Mouse (Mus musculus): ENCODE data around the gene Sowaha.

Sowaha gene

GRCm38 (mm10) chr11:53479783-53480301 is at the start of gene Sowaha, which contains the start of gene Gm9945:
Gene Sowaha (minus strand): TSS chr11:53480274.
Gene Gm9945 (plus strand): TSS chr11:53480166.
- in situ Hi-C loops (cut with MseI, MboI): no loop called here

- in situ Hi-C loops (cut with MseI, MboI): no loop called here
These were observed 49.1 kb upstream of the Sowaha start for GRCm38 (mm10) chr11:53529253-53529557.

- in situ Hi-C loops (cut with MseI, MboI): no loop called here
These were observed 48.6 kb upstream of the Sowaha start for GRCm38 (mm10) chr11:53528397-53529252.

DNA sequence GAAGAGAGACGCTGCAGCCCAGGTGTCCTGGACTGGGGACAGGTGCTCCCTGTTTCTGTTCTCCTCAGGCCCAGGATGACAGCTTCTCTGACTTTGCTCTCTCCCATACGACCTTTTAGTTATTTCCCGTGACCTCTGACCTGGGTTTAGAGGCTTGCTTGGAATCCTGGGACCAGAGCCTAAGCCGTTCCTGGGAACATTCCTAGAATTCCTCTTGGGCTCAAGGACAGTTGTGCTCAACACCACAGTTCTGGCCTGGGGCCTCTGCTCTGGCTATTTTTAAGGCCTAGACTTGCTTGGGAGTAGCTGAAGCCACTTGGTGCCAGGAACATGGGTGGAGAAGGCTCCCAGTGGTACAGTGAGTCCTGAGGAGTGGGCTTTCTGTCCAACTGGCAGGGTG is 45.4 kb upstream of the Sowaha start:
- in situ Hi-C loops (cut with MseI, MboI): no loop called here

DNA sequence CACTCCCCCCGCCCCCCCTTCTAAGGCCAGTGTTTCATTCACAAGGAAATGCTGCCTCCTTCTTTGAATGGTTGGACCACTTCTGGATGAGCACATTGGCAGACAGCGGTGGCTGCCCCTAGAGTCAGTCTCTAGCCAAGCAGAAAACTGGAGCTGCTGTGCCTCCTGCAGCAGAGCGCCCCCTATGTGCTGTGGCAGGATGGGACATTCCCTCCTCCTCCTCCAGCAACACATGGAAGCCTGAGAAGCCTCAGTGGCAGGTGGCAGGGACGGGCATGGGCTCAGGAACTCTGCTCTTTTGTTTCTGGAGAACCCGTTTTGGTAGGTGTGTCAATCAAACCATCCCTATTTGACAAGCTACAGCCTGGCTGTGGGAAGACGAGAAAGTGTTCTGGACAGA is 44.8 kb upstream of the Sowaha start:
- in situ Hi-C loops (cut with MseI, MboI): no loop called here

DNA sequence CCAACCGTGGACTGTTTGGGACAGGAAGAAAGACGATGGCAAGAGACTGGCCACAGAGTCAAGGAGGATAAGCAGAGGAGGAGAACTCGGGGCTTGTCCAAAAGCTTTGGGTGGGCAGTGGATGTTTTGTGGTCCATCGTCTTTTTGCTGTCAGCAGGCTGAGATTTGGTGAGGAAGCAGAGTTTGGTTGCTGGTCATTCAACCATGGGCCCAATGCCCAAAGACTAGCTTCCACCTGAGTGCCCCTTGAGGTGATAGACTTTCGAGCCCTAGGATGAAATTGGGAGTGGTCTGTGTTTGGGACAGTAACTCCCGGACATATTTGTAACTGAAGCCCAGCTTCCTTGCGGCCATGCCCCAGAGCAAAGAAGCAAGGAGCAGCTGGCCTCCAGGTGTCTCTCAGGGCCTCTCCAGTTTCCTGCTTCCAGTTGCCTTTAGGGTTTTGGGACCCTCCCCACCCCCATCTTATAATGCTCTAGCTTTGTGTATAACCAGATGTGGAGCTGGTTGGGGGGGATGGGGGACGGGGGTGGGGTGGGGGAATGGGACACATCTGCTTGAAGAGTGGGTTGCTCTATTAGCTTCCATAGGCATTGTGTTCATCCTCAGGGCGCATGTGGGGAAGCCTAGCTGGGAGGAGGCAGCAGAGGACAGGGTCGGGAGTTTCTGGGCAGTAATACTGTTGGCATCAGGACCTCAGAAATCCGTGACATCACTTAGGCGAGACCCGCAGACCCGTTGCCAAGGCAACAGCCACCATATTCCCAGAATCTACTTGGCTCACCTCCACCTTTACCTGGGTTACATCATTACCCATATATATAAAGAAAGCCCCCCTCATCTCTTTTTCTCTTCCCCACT is 43.7 kb upstream of the Sowaha start:
- in situ Hi-C loops (cut with MseI, MboI): no loop called here

- in situ Hi-C loops (cut with MseI, MboI): no loop called here
These were observed 42.9 kb upstream of the Sowaha start for GRCm38 (mm10) chr11:53522930-53523329.

DNA sequence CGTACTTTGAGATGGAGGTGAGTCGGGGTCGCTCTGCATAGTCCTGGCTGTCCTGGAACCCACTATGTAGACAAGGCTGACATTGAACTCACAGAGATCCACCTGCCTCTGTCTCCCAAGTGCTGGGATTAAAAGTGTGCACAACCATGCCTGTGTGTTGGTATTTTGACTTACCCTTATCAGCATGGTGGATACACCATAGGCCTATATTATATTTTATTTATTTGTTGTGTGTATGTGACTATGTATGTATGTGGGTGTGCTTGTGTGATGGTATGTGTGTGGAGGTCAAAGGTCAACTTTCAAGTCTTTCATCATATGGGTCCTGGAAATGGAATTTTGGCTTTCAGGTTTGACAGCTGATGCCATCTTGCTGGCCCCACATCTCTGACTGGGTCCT is 42.3 kb upstream of the Sowaha start:
- in situ Hi-C loops (cut with MseI, MboI): no loop called here

GRCm38 (mm10) chr11:53521821-53522131 is 41.7 kb upstream of the Sowaha start:
- in situ Hi-C loops (cut with MseI, MboI): no loop called here

DNA sequence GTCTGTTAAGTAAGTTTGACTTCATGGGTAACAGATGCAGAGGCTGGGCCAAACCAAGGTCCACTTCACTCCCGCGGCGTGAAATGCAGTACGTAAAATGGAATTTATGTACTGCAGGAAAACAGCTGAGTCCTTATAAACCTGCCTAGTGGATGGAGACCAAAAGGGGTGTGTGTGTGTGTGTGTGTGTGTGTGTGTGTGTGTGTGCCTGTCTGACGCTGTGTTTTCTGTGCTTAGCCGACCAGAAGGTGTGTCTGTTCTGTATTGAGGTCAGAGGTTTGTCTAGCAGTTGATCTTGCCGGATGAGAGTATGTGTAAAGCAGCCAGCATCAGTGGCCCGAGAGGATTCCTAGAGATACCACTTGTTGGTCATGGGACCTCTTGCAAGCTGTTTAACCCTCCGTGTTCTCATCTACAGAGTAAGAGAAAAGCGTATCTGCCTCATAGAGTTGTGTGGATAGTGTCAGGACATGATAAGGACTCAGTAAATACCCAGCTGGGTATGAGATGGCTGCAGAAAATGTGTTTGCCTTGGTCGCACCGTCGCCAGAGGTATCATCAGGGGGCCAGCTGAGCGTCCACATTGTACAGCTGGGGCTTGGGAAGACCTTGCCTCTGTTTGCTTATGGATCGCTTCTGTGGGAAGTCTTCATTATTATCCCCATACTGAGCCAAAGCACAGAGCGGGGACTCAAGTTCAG is 41.2 kb upstream of the Sowaha start:
- in situ Hi-C loops (cut with MseI, MboI): no loop called here

DNA sequence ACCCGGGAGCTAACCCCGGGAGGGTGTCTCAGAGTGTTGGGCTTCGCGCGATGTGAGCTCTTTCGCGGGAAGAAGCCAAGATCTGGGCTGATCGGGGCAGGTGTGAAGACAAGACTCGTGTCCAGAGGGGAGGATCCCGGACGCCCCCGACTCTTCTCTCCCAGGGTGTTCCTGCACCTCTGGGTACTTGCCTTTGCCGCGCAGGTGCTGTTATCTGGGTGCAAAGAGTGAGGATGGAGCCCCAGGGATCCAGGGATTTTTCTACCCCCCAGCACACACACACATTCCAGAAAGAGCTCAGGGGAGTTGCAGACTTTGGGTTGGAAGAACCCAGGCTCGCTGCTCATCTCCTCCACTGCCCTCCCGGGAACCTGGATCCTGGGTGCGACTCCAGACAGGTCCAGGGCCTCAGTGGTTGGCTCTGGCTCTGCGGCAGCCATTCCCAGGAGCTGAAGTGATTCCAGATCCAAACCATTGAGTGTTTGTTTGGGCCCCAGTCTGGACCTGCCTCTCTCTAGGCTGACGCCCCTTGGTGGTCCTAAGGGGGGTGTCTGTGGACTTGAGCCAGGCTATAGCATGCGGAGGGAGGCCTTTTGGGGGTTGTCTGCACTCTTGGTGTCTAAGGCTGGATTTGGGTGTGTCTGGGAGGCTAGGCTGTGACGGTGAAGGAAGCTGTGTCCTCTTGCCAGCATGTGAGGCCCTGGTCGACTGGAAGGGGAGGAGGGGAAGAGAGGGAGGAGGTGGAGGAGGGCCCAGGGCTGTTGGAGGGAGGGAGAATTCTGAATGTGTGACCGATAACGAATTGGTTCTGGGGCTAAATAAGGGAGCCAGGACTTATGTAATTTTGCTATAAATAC is 40.3 kb upstream of the Sowaha start:
- in situ Hi-C loops (cut with MseI, MboI): no loop called here

GRCm38 (mm10) chr11:53519207-53520121 is 39.4 kb upstream of the Sowaha start, which contains the start of gene Sept8:
Gene Sept8 (plus strand): TSS chr11:53519257.
- in situ Hi-C loops (cut with MseI, MboI): no loop called here

- in situ Hi-C loops (cut with MseI, MboI): no loop called here
These were observed 38.7 kb upstream of the Sowaha start for GRCm38 (mm10) chr11:53518759-53519158.

DNA sequence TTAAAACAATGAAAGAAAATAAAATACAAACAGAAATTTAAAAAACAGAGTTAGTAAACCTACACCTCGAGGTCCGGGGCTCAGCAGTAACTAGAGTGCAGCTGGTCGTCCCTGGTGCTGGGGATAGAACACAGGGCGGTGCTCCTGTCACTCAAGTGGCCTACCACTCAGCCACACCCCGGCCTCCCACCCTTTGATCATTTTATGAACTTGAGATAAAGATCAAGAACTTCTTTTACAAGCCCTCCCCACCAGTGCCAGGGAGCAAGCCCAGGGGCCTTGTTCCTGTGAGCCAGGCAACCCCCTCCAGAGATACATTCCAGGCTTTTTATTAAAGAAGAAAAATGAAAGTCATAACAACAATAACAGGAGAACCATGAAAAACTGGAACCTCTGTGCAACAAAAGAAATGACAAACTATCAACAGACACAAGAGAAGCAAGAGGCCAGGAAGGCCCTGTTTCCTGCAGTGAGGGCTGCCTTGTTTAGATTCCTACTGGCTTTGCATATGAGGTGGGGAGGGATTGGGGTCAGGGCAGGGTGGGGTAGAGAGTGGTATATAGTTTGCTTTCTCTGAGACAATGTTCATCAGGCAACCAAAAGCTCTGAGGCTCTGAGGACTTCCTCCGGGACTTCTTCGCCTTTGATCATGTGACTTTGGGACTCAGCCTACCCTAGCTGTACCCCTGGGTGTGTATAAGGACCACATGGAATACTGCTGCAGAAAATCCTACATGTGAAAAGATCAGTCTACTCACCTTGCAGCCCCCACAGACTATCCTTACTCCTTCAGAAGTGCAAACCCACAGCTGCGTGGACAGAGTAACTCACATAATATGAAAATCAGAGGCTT is 36.9 kb upstream of the Sowaha start:
- in situ Hi-C loops (cut with MseI, MboI): no loop called here

DNA sequence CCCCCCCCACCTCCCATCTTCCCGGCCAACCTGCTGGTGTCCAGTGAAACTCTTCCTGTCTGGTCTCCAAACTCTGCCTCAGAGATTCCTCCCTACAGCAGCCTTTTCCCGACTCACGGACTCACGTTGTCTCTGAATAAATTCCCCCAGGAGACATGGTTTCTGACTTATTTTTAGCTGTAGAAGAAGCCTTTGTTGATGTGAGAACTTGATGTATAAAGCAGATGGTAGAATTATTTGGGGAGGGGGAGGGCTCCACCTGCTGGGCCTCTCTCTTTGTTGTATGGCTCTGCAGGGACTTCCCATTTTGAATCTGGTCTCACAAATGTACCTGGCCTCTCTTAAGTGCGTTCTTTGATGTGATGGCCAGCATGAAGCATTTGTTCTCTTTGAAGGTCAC is 30.3 kb upstream of the Sowaha start:
- in situ Hi-C loops (cut with MseI, MboI): no loop called here

DNA sequence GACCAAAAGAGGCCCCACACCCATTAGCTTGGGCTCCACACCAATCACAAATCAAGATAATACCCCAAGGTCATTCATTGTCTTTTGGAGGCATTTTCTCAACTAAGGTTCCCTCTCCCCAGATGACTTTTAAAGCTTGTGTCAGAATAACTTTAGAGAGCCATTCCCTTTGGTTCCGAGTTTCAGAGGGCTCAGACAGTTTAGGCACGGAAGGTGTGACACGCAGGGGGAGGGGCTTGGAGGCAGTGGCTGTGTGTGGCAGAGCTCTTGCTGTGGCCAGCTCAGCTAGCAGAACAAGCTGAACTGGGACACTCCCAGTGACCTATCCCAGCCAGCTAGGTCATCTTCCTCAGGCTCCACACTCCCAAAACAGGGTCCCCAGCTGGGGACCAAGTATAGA is 28.5 kb upstream of the Sowaha start:
- in situ Hi-C loops (cut with MseI, MboI): no loop called here

GRCm38 (mm10) chr11:53508152-53508551 is 28.1 kb upstream of the Sowaha start:
- in situ Hi-C loops (cut with MseI, MboI): no loop called here

- in situ Hi-C loops (cut with MseI, MboI): no loop called here
These were observed 27.2 kb upstream of the Sowaha start for GRCm38 (mm10) chr11:53507098-53507805.
